Mouse (Mus musculus) forebrain, embryonic 11.5 days (tissue): Measurements from ENCODE around the gene Etv6. TPM values are rescaled to one million over a fixed set of nuclear protein-coding genes. Genes with fewer than 3 reads are reported as not detected.

Source experiments
- ATAC-seq: fragments of 200-750 bp; cut with Nextera tagmentation; replicated peaks from 2 replicates; pipeline ENCODE4 v1.8.0; 2017; ENCODE audit warnings: moderate TSS enrichment; ENCODE audit not compliant: low FRiP score
- DNase-seq: peaks from one replicate; pipeline ENCODE4 v3.0.0-alpha.2; 2017; ENCODE audit warnings: low spot score
- H3K27ac ChIP-seq: fragments of 300-500 bp; sonication (generic); 2 replicates; pipeline ENCODE4 v1.5.1; 2014; ENCODE audit warnings: low read depth, low read length
- H3K27me3 ChIP-seq: fragments of 300-500 bp; sonication (generic); 2 replicates; pipeline ENCODE4 v1.6.1; 2014; ENCODE audit warnings: mild to moderate bottlenecking, low read length, mixed read lengths; ENCODE audit not compliant: control insufficient read depth, insufficient read depth
- H3K36me3 ChIP-seq: fragments of 300-500 bp; sonication (generic); 2 replicates; pipeline ENCODE4 v1.6.1; 2014; ENCODE audit warnings: mild to moderate bottlenecking, low read length, moderate library complexity, mixed read lengths; ENCODE audit not compliant: control insufficient read depth, insufficient read depth
- H3K4me1 ChIP-seq: fragments of 300-500 bp; sonication (generic); replicated peaks from 2 replicates; pipeline ENCODE4 v1.6.1; 2014; ENCODE audit warnings: low read length, mixed read lengths; ENCODE audit not compliant: control insufficient read depth, insufficient read depth
- H3K4me2 ChIP-seq: fragments of 300-500 bp; sonication (generic); 2 replicates; pipeline ENCODE4 v1.6.1; 2014; ENCODE audit warnings: low read depth, mild to moderate bottlenecking, low read length, moderate library complexity, mixed read lengths; ENCODE audit not compliant: severe bottlenecking
- H3K4me3 ChIP-seq: fragments of 300-500 bp; sonication (generic); 2 replicates; pipeline ENCODE4 v1.5.1; 2014; ENCODE audit warnings: low read depth, low read length
- H3K9ac ChIP-seq: fragments of 300-500 bp; sonication (generic); 2 replicates; pipeline ENCODE4 v1.6.1; 2014; ENCODE audit warnings: low read length
- H3K9me3 ChIP-seq: fragments of 300-500 bp; sonication (generic); 2 replicates; pipeline ENCODE4 v1.6.1; 2016; ENCODE audit warnings: low read length, mixed read lengths; ENCODE audit not compliant: control insufficient read depth
- WGBS: fragments of 180-500 bp; shearing (Covaris S2); extraction: QIAGEN DNeasy Blood & Tissue Kit; methylation state at CpG from one replicate; pipeline ENCODE4 v1.1.7; 2014; 5-methylcytosine and 5-hydroxymethylcytosine counted together
- polyA plus RNA-seq: library from polyadenylated mRNA; unstranded; fragments of >200 nt; fragmentation: Nextera tagmentation; extraction: Ambion mirVana; gene quantifications from 2 replicates; pipeline ENCODE4 v1.2.1, GENCODE M21; 2014

The Etv6 gene
- polyA plus RNA-seq, 1 experiment from 2014 or later: 20.9 TPM

GRCm38 (mm10) chr6:134243546-134243945 lies 208.0 kb downstream of the Etv6 start:
- WGBS: 88% methylated on average over 4 of the region's 4 CpGs
- peaks cover 3% of the 10 kb centered on the region; the same call in 1 of the 2 replicates for H3K36me3 ChIP-seq

GRCm38 (mm10) chr6:134244071-134244470 lies 208.6 kb downstream of the Etv6 start:
- no peaks in the 10 kb centered on the region for H3K4me1 ChIP-seq
- no peak overlapping the region for H3K27ac ChIP-seq
- 90% methylated on average over 4 of the region's 4 CpGs for WGBS
- H3K36me3 ChIP-seq: peaks cover 5% of the 10 kb centered on the region; the same call in 1 of the 2 replicates
- H3K4me3 ChIP-seq: no peak overlapping the region
- no peak overlapping the region for H3K4me2 ChIP-seq
- no peak overlapping the region for H3K9ac ChIP-seq
- no peak for ATAC-seq
- H3K27me3 ChIP-seq: no peaks in the 10 kb centered on the region
- no peaks in the 10 kb centered on the region for H3K9me3 ChIP-seq
- DNase-seq: no peak

More at GRCm38 (mm10) chr6:134243546-134243945, 208.0 kb downstream of the Etv6 start:
- no peaks in the 10 kb centered on the region for H3K4me1 ChIP-seq
- no peak overlapping the region for H3K9ac ChIP-seq
- no peak overlapping the region for H3K4me3 ChIP-seq
- H3K9me3 ChIP-seq: no peaks in the 10 kb centered on the region
- no peak overlapping the region for H3K27ac ChIP-seq
- H3K27me3 ChIP-seq: no peaks in the 10 kb centered on the region
- ATAC-seq (no peak), DNase-seq (no peak)
- no peak overlapping the region for H3K4me2 ChIP-seq

- Histone ChIP-seq H3K4me3 (no peak overlapping the region), H3K36me3 (peaks cover 5% of the 10 kb centered on the region; the same call in 1 of the 2 replicates), H3K27ac (no peak overlapping the region), H3K4me1 (no peaks in the 10 kb centered on the region), H3K9ac (no peak overlapping the region), H3K27me3 (no peaks in the 10 kb centered on the region), H3K4me2 (no peak overlapping the region), H3K9me3 (no peaks in the 10 kb centered on the region)
- DNase-seq (no peak), ATAC-seq (no peak)
- WGBS: 84% methylated on average over 2 of the region's 2 CpGs
Measured at GRCm38 (mm10) chr6:134246109-134246508, 210.6 kb downstream of the Etv6 start.

- ATAC-seq (no peak), DNase-seq (no peak)
- H3K4me1 ChIP-seq: no peaks in the 10 kb centered on the region
- H3K27me3 ChIP-seq: no peaks in the 10 kb centered on the region
- WGBS: 98% methylated on average over 9 of the region's 9 CpGs
- H3K27ac ChIP-seq: no peak overlapping the region
- no peak overlapping the region for H3K9ac ChIP-seq
- 0 out of 2 replicates have a peak, but pooled peaks cover 5% of the 10 kb centered on the region for H3K36me3 ChIP-seq
- no peaks in the 10 kb centered on the region for H3K9me3 ChIP-seq
- H3K4me3 ChIP-seq: no peak overlapping the region
- H3K4me2 ChIP-seq: no peak overlapping the region
Measured at GRCm38 (mm10) chr6:134247324-134247723, 211.8 kb downstream of the Etv6 start.

GRCm38 (mm10) chr6:134248720-134249119 lies 213.2 kb downstream of the Etv6 start:
- Histone ChIP-seq H3K4me2 (no peak overlapping the region), H3K9me3 (no peaks in the 10 kb centered on the region), H3K4me3 (no peak overlapping the region), H3K4me1 (no peaks in the 10 kb centered on the region), H3K9ac (no peak overlapping the region), H3K27me3 (no peaks in the 10 kb centered on the region), H3K36me3 (0 out of 2 replicates have a peak, but pooled peaks cover 5% of the 10 kb centered on the region), H3K27ac (no peak overlapping the region)
- WGBS: 88% methylated on average over 19 of the region's 19 CpGs
- peak; percentile 68 for ATAC-seq
- peak; percentile 63 for DNase-seq

GRCm38 (mm10) chr6:134250764-134251163 lies 215.3 kb downstream of the Etv6 start:
- Histone ChIP-seq H3K4me3 (no peak overlapping the region), H3K9ac (no peak overlapping the region), H3K9me3 (no peaks in the 10 kb centered on the region), H3K4me2 (no peak overlapping the region), H3K27me3 (no peaks in the 10 kb centered on the region), H3K36me3 (0 out of 2 replicates have a peak, but pooled peaks cover 5% of the 10 kb centered on the region), H3K4me1 (no peaks in the 10 kb centered on the region), H3K27ac (no peak overlapping the region)
- ATAC-seq: no peak
- no peak for DNase-seq
- 86% methylated on average over 5 of the region's 5 CpGs for WGBS

- ATAC-seq: no peak
- Histone ChIP-seq H3K4me1 (no peaks in the 10 kb centered on the region), H3K27me3 (no peaks in the 10 kb centered on the region), H3K4me3 (no peak overlapping the region), H3K36me3 (0 out of 2 replicates have a peak, but pooled peaks cover 5% of the 10 kb centered on the region), H3K27ac (no peak overlapping the region), H3K4me2 (no peak overlapping the region), H3K9me3 (no peaks in the 10 kb centered on the region), H3K9ac (no peak overlapping the region)
- DNase-seq: no peak
- WGBS: 97% methylated on average over 8 of the region's 8 CpGs
Measured at GRCm38 (mm10) chr6:134251364-134251763, 215.9 kb downstream of the Etv6 start.

GRCm38 (mm10) chr6:134252081-134252755 lies 216.7 kb downstream of the Etv6 start:
- WGBS: 91% methylated on average over 8 of the region's 8 CpGs
- Histone ChIP-seq H3K4me3 (no peak overlapping the region), H3K27ac (no peak overlapping the region), H3K9me3 (no peaks in the 10 kb centered on the region), H3K27me3 (no peaks in the 10 kb centered on the region), H3K36me3 (0 out of 2 replicates have a peak, but pooled peaks cover 5% of the 10 kb centered on the region), H3K4me1 (no peaks in the 10 kb centered on the region), H3K9ac (no peak overlapping the region), H3K4me2 (no peak overlapping the region)
- no peak for ATAC-seq
- no peak for DNase-seq

GRCm38 (mm10) chr6:134256369-134256768 lies 220.9 kb downstream of the Etv6 start:
- ATAC-seq (no peak), DNase-seq (no peak)
- H3K4me1 ChIP-seq: no peaks in the 10 kb centered on the region
- H3K4me3 ChIP-seq: no peak overlapping the region
- WGBS: 95% methylated on average over 3 of the region's 3 CpGs
- no peaks in the 10 kb centered on the region; the same call in 1 of the 2 replicates for H3K36me3 ChIP-seq
- H3K9me3 ChIP-seq: no peaks in the 10 kb centered on the region
- H3K27me3 ChIP-seq: no peaks in the 10 kb centered on the region
- H3K4me2 ChIP-seq: no peak overlapping the region
- no peak overlapping the region for H3K9ac ChIP-seq
- H3K27ac ChIP-seq: no peak overlapping the region
